Mouse (Mus musculus) lung, adult 2 months (tissue): ENCODE results near the gene Zfp683.

Experiments used
- CTCF ChIP-seq: fragments of 200-500 bp; IDR thresholded peaks from 2 replicates; pipeline ENCODE4 v1.5.1; 2011; ENCODE audit warnings: mild to moderate bottlenecking, low read length, control low read depth; ENCODE audit not compliant: insufficient read depth
- POLR2A ChIP-seq: fragments of 200-500 bp; IDR thresholded peaks from 2 replicates; pipeline ENCODE4 v1.6.1; 2011; ENCODE audit warnings: low read depth, mild to moderate bottlenecking, control low read depth, low read length, borderline replicate concordance; ENCODE audit errors: extremely low read depth

- TF ChIP-seq CTCF, result no peak
- TF ChIP-seq POLR2A, result no peak
Measured at GRCm38 (mm10) chr4:134052560-134052959, 1.1 kb upstream of the Zfp683 start.
